7 mouse cellular contexts compared by ENCODE assay signal in the genomic region with DNA sequence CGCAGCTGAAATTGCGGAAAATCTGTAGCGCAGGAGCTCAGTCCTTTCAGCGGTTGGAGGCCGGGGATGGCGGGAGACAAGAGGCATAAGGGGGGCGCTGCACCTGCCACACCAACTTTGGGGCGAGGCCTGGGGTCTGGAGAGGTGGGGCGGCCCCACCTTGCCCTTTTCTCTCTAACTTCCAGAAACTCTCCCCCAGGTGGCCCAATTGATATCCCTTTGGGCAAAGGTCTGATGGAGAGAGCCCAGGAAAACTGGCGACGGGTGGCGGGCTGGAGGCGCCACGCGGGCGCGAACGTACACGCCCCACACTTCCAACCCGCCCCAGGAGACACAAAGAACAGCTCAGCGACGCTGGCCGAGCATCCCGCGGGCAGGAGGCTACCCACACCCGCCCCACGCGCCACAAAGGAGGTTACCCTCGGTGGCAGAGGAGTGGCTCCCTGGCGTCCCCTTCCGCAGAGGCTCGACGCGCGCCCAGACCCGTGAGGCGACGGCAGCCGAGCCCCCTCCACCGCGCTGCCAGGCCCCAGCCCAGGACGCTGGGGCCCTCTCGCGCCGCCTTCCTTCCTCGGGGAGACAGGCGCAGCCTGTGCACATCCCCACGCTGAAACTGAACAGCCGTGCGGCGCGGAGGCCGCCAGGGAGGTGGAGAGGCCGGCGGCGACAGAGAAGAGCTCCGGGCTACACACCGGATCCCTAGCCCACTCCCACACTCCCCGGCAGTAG. TPM values are rescaled to one million over a fixed set of nuclear protein-coding genes. Genes with fewer than 3 reads are reported as not detected.
DNase-seq lines count a peak whose midpoint lies in the region; ATAC-seq and TF ChIP-seq lines count a peak whose summit lies in the region.

No protein-coding gene starts in this region.

- peaks cover 6% of the 10 kb centered on the region for H3K36me3 ChIP-seq in heart, embryonic 12.5 days
- H3K36me3 ChIP-seq in kidney, postnatal 0 days (ENCODE audit: insufficient read depth, low read length): no peaks in the 10 kb centered on the region
- peaks cover 3% of the 10 kb centered on the region; the same call in 1 of the 2 replicates for H3K36me3 ChIP-seq in splenic B cell, adult 2 months (ENCODE audit: control insufficient read depth, insufficient read depth, low read length, poor library complexity, severe bottlenecking)

- peak overlapping the region; percentile 23 for H3K27ac ChIP-seq in heart, embryonic 12.5 days (ENCODE audit: poor library complexity, severe bottlenecking)
- peak overlapping the region; percentile 77; the same call in 1 of the 2 replicates for H3K27ac ChIP-seq in kidney, postnatal 0 days

- no peaks in the 10 kb centered on the region for H3K9me3 ChIP-seq in heart, embryonic 12.5 days (replicated peaks)
- no peaks in the 10 kb centered on the region for H3K9me3 ChIP-seq in kidney, postnatal 0 days (replicated peaks; ENCODE audit: low read length)

- H3K4me3 ChIP-seq in heart, embryonic 12.5 days: peak overlapping the region; percentile 50
- H3K4me3 ChIP-seq in kidney, postnatal 0 days (replicated peaks; ENCODE audit: low read depth, low read length): peak overlapping the region; percentile 40

- peaks cover 27% of the 10 kb centered on the region for H3K27me3 ChIP-seq in heart, embryonic 12.5 days (replicated peaks)
- H3K27me3 ChIP-seq in kidney, postnatal 0 days (ENCODE audit: insufficient read depth, low read length): no peaks in the 10 kb centered on the region
- no peaks in the 10 kb centered on the region for H3K27me3 ChIP-seq in splenic B cell, adult 2 months (ENCODE audit: control insufficient read depth, insufficient read depth, low read length, poor library complexity, severe bottlenecking)

- peaks cover 27% of the 10 kb centered on the region for H3K4me1 ChIP-seq in heart, embryonic 12.5 days (replicated peaks)
- H3K4me1 ChIP-seq in kidney, postnatal 0 days (replicated peaks; ENCODE audit: insufficient read depth, low read length): peaks cover 22% of the 10 kb centered on the region

- TF ChIP-seq CTCF in kidney, postnatal 0 days (IDR thresholded peaks at IDR 0.05; ENCODE audit: low read depth): no peak; the same call in 1 of the 2 replicates

- peak; percentile 11 to 27 for DNase-seq in spleen, adult 18-20 months
- DNase-seq in spleen, adult 12 weeks (ENCODE audit: low spot score): no peak
- DNase-seq in cerebellum, adult 8-10 months: peak; percentile 43
- DNase-seq in kidney, postnatal 0 days (ENCODE audit: low spot score): peak; percentile 20
- DNase-seq in splenic B cell, adult 2 months (ENCODE audit: low read depth, low spot score): peak; percentile 66

- ATAC-seq in heart, embryonic 12.5 days (ENCODE audit: insufficient number of reproducible peaks, low FRiP score): peak; percentile 27; the same call in 1 of the 2 replicates
- peak; percentile 10; the same call in 1 of the 2 replicates for ATAC-seq in kidney, postnatal 0 days (replicated peaks; ENCODE audit: low FRiP score, low read depth)
- ATAC-seq in megakaryocyte progenitor cell, adult 5-6 weeks (replicated peaks; ENCODE audit: poor library complexity): peak; percentile 24

- peak overlapping the region; percentile 73 for H3K9ac ChIP-seq in heart, embryonic 12.5 days
- peak overlapping the region; percentile 62 for H3K9ac ChIP-seq in kidney, postnatal 0 days (ENCODE audit: low read depth, low read length)

- 2% methylated on average over 58 of the region's 59 CpGs for WGBS in heart, embryonic 12.5 days
- 3% methylated on average over 56 of the region's 59 CpGs for WGBS in kidney, postnatal 0 days

- H3K4me2 ChIP-seq in heart, embryonic 12.5 days: peak overlapping the region; percentile 88
- peak overlapping the region; percentile 82 for H3K4me2 ChIP-seq in kidney, postnatal 0 days (ENCODE audit: low read length)

RNA-seq across cellular contexts. Expression of gene Kdm2b, which starts 37.5 kb away (rescaled TPM):
- 38.6 and 39.8 TPM in 2 replicates for polyA plus RNA-seq in heart, embryonic 12.5 days (2016; fragmentation: Nextera tagmentation; extraction: Ambion mirVana)
- 62.5 and 66.1 TPM in 2 replicates for polyA plus RNA-seq in kidney, postnatal 0 days (2015; fragmentation: Nextera tagmentation; extraction: Ambion mirVana)
- 60.0 and 60.4 TPM in 2 replicates for total RNA-seq in megakaryocyte progenitor cell, adult 5-6 weeks (2015)
- 49.0 and 75.4 TPM in 2 replicates for total RNA-seq in megakaryocyte progenitor cell, adult 5-6 weeks (2017)
